Mouse (Mus musculus) kidney, postnatal 14 days (tissue): Measurements from ENCODE around the gene Mup21.
"Not testable (repeated sequence)": the region's sequence is repeated elsewhere in the genome, so short reads cannot be mapped to it uniquely, and the experiment has no call there.

Experiments
- DNase-seq: peaks from one replicate; pipeline ENCODE4 v3.0.0; 2022; ENCODE audit warnings: mixed read lengths

The Mup21 gene

GRCm38 (mm10) chr4:62150811-62151210 lies at the start of gene Mup21:
Gene Mup21 (minus strand): TSS chr4:62150863.
- DNase-seq: no peak

- DNase-seq: no peak
Measured at GRCm38 (mm10) chr4:62199923-62200529, 49.4 kb upstream of the Mup21 start.

GRCm38 (mm10) chr4:62188778-62189177 lies 38.1 kb upstream of the Mup21 start:
- DNase-seq: no peak

- peak; percentile 3 for DNase-seq
Measured at GRCm38 (mm10) chr4:62177282-62177681, 26.6 kb upstream of the Mup21 start.

- DNase-seq: no peak
Measured at GRCm38 (mm10) chr4:62174471-62174870, 23.8 kb upstream of the Mup21 start.

- DNase-seq: not testable (repeated sequence)
Measured at GRCm38 (mm10) chr4:62167636-62168035, 17.0 kb upstream of the Mup21 start.

GRCm38 (mm10) chr4:62158401-62158800 lies 7.7 kb upstream of the Mup21 start:
- DNase-seq: no peak

- DNase-seq: peak; percentile 28
Measured at GRCm38 (mm10) chr4:62133706-62134105, 17.0 kb downstream of the Mup21 start.

- peak; percentile 8 for DNase-seq
Measured at GRCm38 (mm10) chr4:62103366-62103765, 47.3 kb downstream of the Mup21 start.
